Mouse (Mus musculus) midbrain, embryonic 12.5 days (tissue): ENCODE results near the gene Ckap2. TPM values are rescaled to one million over a fixed set of nuclear protein-coding genes. Genes with fewer than 3 reads are reported as not detected.

Experiments
- polyA plus RNA-seq: library from polyadenylated mRNA; unstranded; fragments of >200 nt; fragmentation: Nextera tagmentation; extraction: Ambion mirVana; gene quantifications from 2 replicates; pipeline ENCODE4 v1.2.1, GENCODE M21; 2016

Ckap2 gene
- polyA plus RNA-seq, 1 experiment from 2014 or later: 55.4 TPM

Other genes with a start within 250 kb of the Ckap2 start
- gene Defb35, start 247.5 kb downstream of the Ckap2 start, polyA plus RNA-seq: not detected in 2 replicates
- gene Defb13, start 239.1 kb downstream of the Ckap2 start, polyA plus RNA-seq: not detected in 2 replicates
- gene Fam90a1a, start 227.1 kb downstream of the Ckap2 start, polyA plus RNA-seq: not detected in 2 replicates
- not detected in 2 replicates for gene Ccdc70, start 216.0 kb downstream of the Ckap2 start, polyA plus RNA-seq
- 1.9 and 2.6 TPM in 2 replicates for gene Atp7b, start 125.5 kb downstream of the Ckap2 start, polyA plus RNA-seq
- gene Alg11, start 125.1 kb downstream of the Ckap2 start, polyA plus RNA-seq: 31.7 and 37.9 TPM in 2 replicates
- 0.31 and 0.41 TPM in 2 replicates for gene Nek5, start 60.8 kb downstream of the Ckap2 start, polyA plus RNA-seq
- gene Nek3, start 19.4 kb downstream of the Ckap2 start, polyA plus RNA-seq: 7.4 and 10.2 TPM in 2 replicates
- 39.3 and 41.0 TPM in 2 replicates for gene Vps36, start 7.0 kb upstream of the Ckap2 start, polyA plus RNA-seq
- gene Thsd1, start 41.5 kb upstream of the Ckap2 start, polyA plus RNA-seq: 8.2 and 9.2 TPM in 2 replicates
- gene Tpte, start 97.6 kb upstream of the Ckap2 start, polyA plus RNA-seq: not detected in 2 replicates
- gene Slc25a15, start 212.8 kb upstream of the Ckap2 start, polyA plus RNA-seq: 12.5 and 13.6 TPM in 2 replicates
- gene Mrps31, start 225.5 kb upstream of the Ckap2 start, polyA plus RNA-seq: 38.5 and 43.8 TPM in 2 replicates